Mouse (Mus musculus): Measurements from ENCODE around the gene Sumo1.

Sumo1 gene

GRCm38 (mm10) chr1:59543911-59544310 lies 126.7 kb downstream of the Sumo1 start:
- no peak for DNase-seq

DNA sequence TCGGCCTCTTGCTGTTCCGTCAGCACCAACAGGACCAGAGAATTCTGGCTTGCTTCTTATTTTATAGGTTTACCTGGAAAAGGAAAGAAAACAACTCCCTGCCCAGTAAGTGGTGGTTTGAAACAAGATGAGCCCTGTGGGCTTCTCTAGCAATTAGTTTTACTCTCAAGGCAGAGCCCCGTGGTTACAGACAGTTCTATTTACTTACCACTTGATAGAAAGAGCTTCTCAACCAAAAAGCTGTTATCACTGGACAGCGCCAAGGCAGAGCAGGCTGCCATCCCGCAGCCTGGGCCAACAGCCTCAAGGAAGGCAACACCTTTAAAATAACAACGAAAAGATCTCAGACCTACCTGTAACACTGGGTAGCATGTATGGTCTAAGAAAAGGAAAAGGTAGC lies 128.4 kb downstream of the Sumo1 start:
- DNase-seq, result no peak

DNA sequence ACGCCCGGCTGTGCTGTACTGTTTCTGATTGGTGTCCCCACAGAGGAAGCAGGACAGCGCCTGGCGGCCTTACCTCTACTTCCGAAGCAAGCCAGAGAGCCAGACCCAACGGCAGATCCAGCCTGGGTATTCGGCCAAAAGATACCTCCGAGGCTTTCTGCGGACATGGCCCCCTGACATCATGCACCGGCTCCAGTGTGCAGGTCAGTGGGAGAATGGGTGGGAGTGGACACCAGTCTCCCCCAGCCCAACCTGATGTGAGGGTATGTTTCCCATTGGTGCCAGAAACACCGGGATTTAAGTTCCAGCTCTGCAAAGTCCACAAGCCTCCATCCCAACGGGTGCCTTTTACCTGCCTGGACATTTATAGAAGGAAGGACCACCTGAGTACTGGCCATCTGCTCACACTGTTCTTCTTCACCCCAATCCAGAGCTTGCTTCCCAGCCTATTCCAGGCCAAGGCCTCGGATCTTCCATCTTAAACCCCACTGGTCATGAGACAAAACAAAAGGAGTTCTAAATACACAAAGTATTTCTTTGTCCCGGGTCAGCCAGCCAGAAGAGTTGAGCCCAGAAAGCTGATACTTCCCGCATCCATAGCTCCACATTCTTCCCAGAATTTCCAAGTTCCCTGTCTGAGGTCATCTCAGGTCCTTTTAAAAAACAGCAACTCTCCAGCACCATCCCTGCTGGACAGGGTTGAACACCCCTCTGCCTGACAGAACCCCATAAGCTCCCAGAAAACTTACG lies 129.2 kb downstream of the Sumo1 start:
- DNase-seq, result no peak

GRCm38 (mm10) chr1:59540537-59541148 lies 130.0 kb downstream of the Sumo1 start:
- no peak for DNase-seq

GRCm38 (mm10) chr1:59538381-59538780 lies 132.3 kb downstream of the Sumo1 start:
- no peak for DNase-seq

Measured in kidney, postnatal 4 days (tissue).